Mouse (Mus musculus) myocyte (in vitro differentiated cells): ENCODE results near the gene Zfp652. TPM values are rescaled to one million over a fixed set of nuclear protein-coding genes. Genes with fewer than 3 reads are reported as not detected.

Experiments used
- H3K27me3 ChIP-seq: one replicate; pipeline ENCODE4 v1.6.1; 2011; ENCODE audit not compliant: control insufficient read depth, insufficient read depth, insufficient read length
- H3K36me3 ChIP-seq: one replicate; pipeline ENCODE4 v1.6.1; 2011; ENCODE audit not compliant: control insufficient read depth, insufficient read depth
- H3K4me2 ChIP-seq: one replicate; pipeline ENCODE4 v1.6.1; 2011; ENCODE audit warnings: low read depth, control low read depth
- H3K4me3 ChIP-seq: one replicate; pipeline ENCODE4 v1.5.1; 2011; ENCODE audit warnings: mild to moderate bottlenecking, control low read depth, moderate library complexity
- H3K79me2 ChIP-seq: one replicate; pipeline ENCODE4 v1.6.1; 2011; ENCODE audit not compliant: control insufficient read depth, insufficient read depth
- H3ac ChIP-seq: one replicate; pipeline ENCODE4 v1.6.1; 2011; ENCODE audit not compliant: control insufficient read depth, insufficient read length
- CEBPB ChIP-seq: IDR thresholded peaks from 2 replicates; pipeline ENCODE4 v1.6.1; 2011; ENCODE audit warnings: mild to moderate bottlenecking, moderate library complexity; ENCODE audit not compliant: poor library complexity, insufficient read depth, severe bottlenecking
- E2F4 ChIP-seq: IDR thresholded peaks from one replicate; pipeline ENCODE4 v1.6.1; 2011; ENCODE audit warnings: mild to moderate bottlenecking, control low read depth, moderate library complexity; ENCODE audit not compliant: insufficient read depth
- MAX ChIP-seq: IDR thresholded peaks from one replicate; pipeline ENCODE4 v1.6.1; 2011; ENCODE audit warnings: low read depth, mild to moderate bottlenecking, control low read depth
- MYOD1 ChIP-seq, 3 experiments: IDR thresholded peaks; one replicate each; pipeline ENCODE4 v1.6.1; 2011; ENCODE audit warnings: control low read depth in 2 of 3, low read depth in 2 of 3, mild to moderate bottlenecking in 2 of 3, moderate library complexity in 1 of 3; ENCODE audit not compliant: insufficient read length in 2 of 3, control insufficient read depth in 1 of 3
- MYOG ChIP-seq, 3 experiments: IDR thresholded peaks; one replicate each; pipeline ENCODE4 v1.6.1; 2011; ENCODE audit warnings: control low read depth in 2 of 3, low read depth in 2 of 3, mild to moderate bottlenecking in 2 of 3; ENCODE audit not compliant: insufficient read length in 2 of 3, control insufficient read depth in 1 of 3, insufficient read depth in 1 of 3
- POLR2A ChIP-seq: IDR thresholded peaks from one replicate; pipeline ENCODE4 v1.6.1; 2011; ENCODE audit warnings: low read depth, mild to moderate bottlenecking, control low read depth, moderate library complexity; ENCODE audit not compliant: insufficient read length
- POLR2AphosphoS2 ChIP-seq: IDR thresholded peaks from one replicate; pipeline ENCODE4 v1.6.1; 2011; ENCODE audit warnings: low read depth, control low read depth; ENCODE audit not compliant: insufficient read length
- REST ChIP-seq: IDR thresholded peaks from one replicate; pipeline ENCODE4 v1.6.1; 2011; ENCODE audit warnings: mild to moderate bottlenecking, control low read depth, moderate library complexity; ENCODE audit not compliant: insufficient read depth, insufficient read length
- SRF ChIP-seq: IDR thresholded peaks from one replicate; pipeline ENCODE4 v1.6.1; 2011; ENCODE audit warnings: low read depth; ENCODE audit not compliant: control insufficient read depth, insufficient read length
- TCF12 ChIP-seq: IDR thresholded peaks from one replicate; pipeline ENCODE4 v1.6.1; 2011; ENCODE audit warnings: mild to moderate bottlenecking, control low read depth; ENCODE audit not compliant: poor library complexity, insufficient read depth, severe bottlenecking
- TCF3 ChIP-seq: IDR thresholded peaks from one replicate; pipeline ENCODE4 v1.6.1; 2011; ENCODE audit warnings: low read depth, control low read depth; ENCODE audit not compliant: insufficient read length
- USF1 ChIP-seq: IDR thresholded peaks from one replicate; pipeline ENCODE4 v1.6.1; 2011; ENCODE audit warnings: low read depth, mild to moderate bottlenecking, control low read depth, moderate library complexity
- polyA plus RNA-seq: library from polyadenylated mRNA; unstranded; fragments of >200 nt; fragmentation: generic; extraction: Trizol; gene quantifications from one replicate; pipeline ENCODE4 v1.2.1, GENCODE M21; 2012; ENCODE audit warnings: missing spikeins

Zfp652 gene
- polyA plus RNA-seq, 1 experiment: 6.4 TPM

GRCm38 (mm10) chr11:95727947-95728346 lies 15.5 kb downstream of the Zfp652 start:
- Histone ChIP-seq H3K4me2 (no peak overlapping the region), H3K4me3 (no peak overlapping the region), H3K27me3 (no peaks in the 10 kb centered on the region), H3ac (no peak overlapping the region), H3K36me3 (no peaks in the 10 kb centered on the region), H3K79me2 (no peaks in the 10 kb centered on the region)
- no peak for TF ChIP-seq MYOG (IDR thresholded peaks at IDR 0.05; ENCODE audit: control insufficient read depth in 1 of 3, insufficient read depth in 1 of 3, insufficient read length in 2 of 3, low read depth in 2 of 3)
- no peak for TF ChIP-seq TCF12
- TF ChIP-seq CEBPB: no peak
- no peak for TF ChIP-seq SRF
- TF ChIP-seq E2F4: no peak
- no peak for TF ChIP-seq MYOD1 (IDR thresholded peaks at IDR 0.05; ENCODE audit: control insufficient read depth in 1 of 3, insufficient read length in 2 of 3, low read depth in 2 of 3)
- TF ChIP-seq REST: no peak
- TF ChIP-seq TCF3: no peak
- TF ChIP-seq POLR2A: no peak
- no peak for TF ChIP-seq POLR2AphosphoS2
- no peak for TF ChIP-seq USF1
- no peak for TF ChIP-seq MAX

- peak overlapping the region; percentile 24 for H3K4me2 ChIP-seq
- H3K4me3 ChIP-seq: no peak overlapping the region
- no peak overlapping the region for H3ac ChIP-seq
- H3K27me3 ChIP-seq: no peaks in the 10 kb centered on the region
- TF ChIP-seq TCF12 (no peak), MAX (no peak), POLR2AphosphoS2 (no peak), MYOD1 (IDR thresholded peaks at IDR 0.05; ENCODE audit: control insufficient read depth in 1 of 3, insufficient read length in 2 of 3, low read depth in 2 of 3) (no peak), E2F4 (no peak), MYOG (IDR thresholded peaks at IDR 0.05; ENCODE audit: control insufficient read depth in 1 of 3, insufficient read depth in 1 of 3, insufficient read length in 2 of 3, low read depth in 2 of 3) (no peak), USF1 (no peak), TCF3 (no peak), SRF (no peak), REST (no peak), CEBPB (no peak), POLR2A (no peak)
- no peaks in the 10 kb centered on the region for H3K36me3 ChIP-seq
- no peaks in the 10 kb centered on the region for H3K79me2 ChIP-seq
Observed at GRCm38 (mm10) chr11:95728916-95729907, 16.7 kb downstream of the Zfp652 start.

- Histone ChIP-seq H3ac (no peak overlapping the region), H3K79me2 (no peaks in the 10 kb centered on the region), H3K27me3 (no peaks in the 10 kb centered on the region), H3K4me2 (no peak overlapping the region), H3K36me3 (no peaks in the 10 kb centered on the region), H3K4me3 (no peak overlapping the region)
- no peak for TF ChIP-seq POLR2AphosphoS2
- TF ChIP-seq CEBPB: no peak
- no peak for TF ChIP-seq TCF12
- TF ChIP-seq USF1: no peak
- TF ChIP-seq POLR2A: no peak
- no peak for TF ChIP-seq TCF3
- TF ChIP-seq E2F4: no peak
- no peak for TF ChIP-seq SRF
- no peak for TF ChIP-seq MYOG (IDR thresholded peaks at IDR 0.05; ENCODE audit: control insufficient read depth in 1 of 3, insufficient read depth in 1 of 3, insufficient read length in 2 of 3, low read depth in 2 of 3)
- TF ChIP-seq MYOD1 (IDR thresholded peaks at IDR 0.05; ENCODE audit: control insufficient read depth in 1 of 3, insufficient read length in 2 of 3, low read depth in 2 of 3): no peak
- TF ChIP-seq MAX: no peak
- no peak for TF ChIP-seq REST
Observed at GRCm38 (mm10) chr11:95734485-95734884, 22.0 kb downstream of the Zfp652 start.

- no peak overlapping the region for H3K4me3 ChIP-seq
- no peak overlapping the region for H3ac ChIP-seq
- H3K36me3 ChIP-seq: no peaks in the 10 kb centered on the region
- no peaks in the 10 kb centered on the region for H3K79me2 ChIP-seq
- H3K4me2 ChIP-seq: peak overlapping the region; percentile 12
- no peaks in the 10 kb centered on the region for H3K27me3 ChIP-seq
- TF ChIP-seq POLR2A (no peak), REST (no peak), USF1 (no peak), CEBPB (no peak), E2F4 (no peak), MYOD1 (IDR thresholded peaks at IDR 0.05; ENCODE audit: control insufficient read depth in 1 of 3, insufficient read length in 2 of 3, low read depth in 2 of 3) (no peak), MAX (no peak), TCF12 (no peak), MYOG (IDR thresholded peaks at IDR 0.05; ENCODE audit: control insufficient read depth in 1 of 3, insufficient read depth in 1 of 3, insufficient read length in 2 of 3, low read depth in 2 of 3) (no peak), TCF3 (no peak), SRF (no peak), POLR2AphosphoS2 (no peak)
Observed at GRCm38 (mm10) chr11:95737811-95738210, 25.3 kb downstream of the Zfp652 start.
